In the genomic region with DNA sequence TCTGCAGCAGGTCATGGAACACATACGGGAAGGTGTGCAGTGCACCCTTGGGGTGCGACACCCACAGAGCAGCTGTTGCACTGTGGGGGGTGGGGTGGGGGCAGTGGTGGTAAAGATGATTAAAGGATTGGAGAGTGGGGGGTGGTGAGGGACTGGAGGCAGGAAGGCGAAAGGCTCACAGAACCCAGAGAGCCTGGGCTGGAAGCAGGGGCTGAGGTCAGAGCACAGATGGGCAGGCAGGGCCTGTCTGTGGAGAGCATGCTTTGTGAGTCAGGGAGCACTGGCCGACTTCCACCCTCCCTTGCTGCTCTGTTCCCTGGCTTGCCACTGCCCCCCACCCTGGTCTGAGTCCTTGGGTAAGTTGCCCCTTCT, we compare ENCODE assay signal across 9 mouse cellular contexts. TPM values are rescaled to one million over a fixed set of nuclear protein-coding genes. Genes with fewer than 3 reads are reported as not detected.
DNase-seq lines count a peak whose midpoint lies in the region; ATAC-seq and TF ChIP-seq lines count a peak whose summit lies in the region.
"Had no signal": no experiment of that assay in that cellular context is flagged by ENCODE, and none has a peak within 500 bp of the region (broad histone marks: within the 10 kb centered on the region; RNA-seq: fewer than 3 reads in every experiment).

No protein-coding gene starts in this region.

- no peaks in the 10 kb centered on the region for H3K36me3 ChIP-seq in lung, embryonic 15.5 days
- no peaks in the 10 kb centered on the region for H3K36me3 ChIP-seq in forebrain, embryonic 16.5 days (ENCODE audit: control insufficient read depth, insufficient read depth)
- H3K36me3 ChIP-seq in hindbrain, postnatal 0 days (ENCODE audit: insufficient read depth, low read length), result no peaks in the 10 kb centered on the region
- H3K36me3 ChIP-seq in neural tube, embryonic 13.5 days, result no peaks in the 10 kb centered on the region

- ATAC-seq in lung, embryonic 15.5 days (ENCODE audit: borderline replicate concordance, extremely low read depth, low FRiP score, low TSS enrichment), result no peak
- no peak for ATAC-seq in forebrain, embryonic 16.5 days
- ATAC-seq in hindbrain, postnatal 0 days, result no peak
- no peak for ATAC-seq in neural tube, embryonic 13.5 days (ENCODE audit: low read depth)

- no peak overlapping the region for H3K27ac ChIP-seq in lung, embryonic 15.5 days
- H3K27ac ChIP-seq in forebrain, embryonic 16.5 days (ENCODE audit: low read length), result no peak overlapping the region
- peak overlapping the region; percentile 20; the same call in 1 of the 2 replicates for H3K27ac ChIP-seq in hindbrain, postnatal 0 days
- H3K27ac ChIP-seq in neural tube, embryonic 13.5 days (replicated peaks), result peak overlapping the region; percentile 99; the same call in 1 of the 2 replicates
- H3K27ac ChIP-seq: macrophage had no signal

- 22% methylated on average over 4 of the region's 4 CpGs for WGBS in lung, embryonic 15.5 days
- 36% methylated on average over 4 of the region's 4 CpGs for WGBS in forebrain, embryonic 16.5 days
- WGBS in hindbrain, postnatal 0 days, result 24% methylated on average over 4 of the region's 4 CpGs
- WGBS in neural tube, embryonic 13.5 days, result 25% methylated on average over 4 of the region's 4 CpGs

- H3K4me3 ChIP-seq in lung, embryonic 15.5 days, result no peak overlapping the region
- H3K4me3 ChIP-seq in forebrain, embryonic 16.5 days (replicated peaks; ENCODE audit: low read length), result no peak overlapping the region
- H3K4me3 ChIP-seq in hindbrain, postnatal 0 days (ENCODE audit: low read length), result no peak overlapping the region; the same call in 1 of the 2 replicates
- H3K4me3 ChIP-seq in neural tube, embryonic 13.5 days, result peak overlapping the region; percentile 85

- DNase-seq in lung, postnatal 14 days, result no peak
- peak; percentile 72 to 77 for DNase-seq in adrenal gland, postnatal 36 days
- DNase-seq in hindbrain, postnatal 0 days (ENCODE audit: low spot score), result no peak
- DNase-seq in layer of hippocampus, adult 9-10 months (ENCODE audit: low spot score), result no peak
- no peak for DNase-seq in right cerebral cortex, postnatal 14 days

- H3K27me3 ChIP-seq in lung, embryonic 15.5 days, result no peaks in the 10 kb centered on the region
- no peaks in the 10 kb centered on the region for H3K27me3 ChIP-seq in forebrain, embryonic 16.5 days (replicated peaks; ENCODE audit: control insufficient read depth, insufficient read depth, low read length)
- H3K27me3 ChIP-seq in hindbrain, postnatal 0 days (ENCODE audit: insufficient read depth, low read length), result no peaks in the 10 kb centered on the region
- peaks cover 8% of the 10 kb centered on the region for H3K27me3 ChIP-seq in neural tube, embryonic 13.5 days

- no peak overlapping the region; the same call in 1 of the 2 replicates for H3K9ac ChIP-seq in lung, embryonic 15.5 days
- H3K9ac ChIP-seq in forebrain, embryonic 16.5 days (replicated peaks; ENCODE audit: low read depth, low read length), result peak overlapping the region; percentile 31; the same call in 1 of the 2 replicates
- H3K9ac ChIP-seq in hindbrain, postnatal 0 days (replicated peaks; ENCODE audit: low read length), result peak overlapping the region; percentile 40
- H3K9ac ChIP-seq in neural tube, embryonic 13.5 days, result peak overlapping the region; percentile 88

- peaks cover 78% of the 10 kb centered on the region for H3K4me1 ChIP-seq in lung, embryonic 15.5 days
- H3K4me1 ChIP-seq in forebrain, embryonic 16.5 days (replicated peaks; ENCODE audit: control insufficient read depth, insufficient read depth, low read length), result peaks cover 72% of the 10 kb centered on the region
- H3K4me1 ChIP-seq in hindbrain, postnatal 0 days (ENCODE audit: insufficient read depth, low read length), result peaks cover 57% of the 10 kb centered on the region
- H3K4me1 ChIP-seq in neural tube, embryonic 13.5 days (replicated peaks), result peaks cover 87% of the 10 kb centered on the region

- peak overlapping the region; percentile 93; the same call in 1 of the 2 replicates for H3K4me2 ChIP-seq in lung, embryonic 15.5 days
- H3K4me2 ChIP-seq in forebrain, embryonic 16.5 days (ENCODE audit: low read length), result peak overlapping the region; percentile 17; the same call in 1 of the 2 replicates
- peak overlapping the region; percentile 93 for H3K4me2 ChIP-seq in hindbrain, postnatal 0 days (ENCODE audit: low read depth, low read length)
- peak overlapping the region; percentile 97 for H3K4me2 ChIP-seq in neural tube, embryonic 13.5 days

- no peaks in the 10 kb centered on the region for H3K9me3 ChIP-seq in lung, embryonic 15.5 days
- no peaks in the 10 kb centered on the region for H3K9me3 ChIP-seq in forebrain, embryonic 16.5 days (ENCODE audit: control insufficient read depth, low read length)
- H3K9me3 ChIP-seq in hindbrain, postnatal 0 days (ENCODE audit: low read length), result no peaks in the 10 kb centered on the region
- no peaks in the 10 kb centered on the region for H3K9me3 ChIP-seq in neural tube, embryonic 13.5 days

- no peak for TF ChIP-seq CTCF in hindbrain, postnatal 0 days (IDR thresholded peaks at IDR 0.05; ENCODE audit: low read depth)

RNA-seq across cellular contexts. Expression of a gene that starts 3.2 kb away (rescaled TPM):
- 16.7 and 20.4 TPM in 2 replicates for polyA plus RNA-seq in lung, embryonic 15.5 days (2015; fragmentation: Nextera tagmentation; extraction: Ambion mirVana)
- 10 to 100 TPM; 85.1 to 99.4 TPM for total RNA-seq in adrenal gland, postnatal 36 days (2021)
- 25.1 and 28.3 TPM in 2 replicates for polyA plus RNA-seq in forebrain, embryonic 16.5 days (2015; fragmentation: Nextera tagmentation; extraction: Ambion mirVana)
- 44.0 and 50.3 TPM in 2 replicates for total RNA-seq in hindbrain, postnatal 0 days (2014; rRNA removed)
- polyA plus RNA-seq in hindbrain, postnatal 0 days (2015; fragmentation: Nextera tagmentation; extraction: Ambion mirVana), result 13.4 and 19.2 TPM in 2 replicates
- polyA plus RNA-seq in neural tube, embryonic 13.5 days (2015; fragmentation: Nextera tagmentation; extraction: Ambion mirVana), result 15.9 and 19.4 TPM in 2 replicates

Comparison
In these comparisons a context has a peak if more than half of its experiments do, and no peak if none do; other contexts are left out.
1. H3K27ac ChIP-seq: peak in hindbrain, postnatal 0 days (single experiment) and neural tube, embryonic 13.5 days (single experiment); none in lung, embryonic 15.5 days (single experiment) and forebrain, embryonic 16.5 days (single experiment).
2. H3K4me2 ChIP-seq: peak in every context shown above with its lines; median percentile 97 in neural tube, embryonic 13.5 days; 93 in lung, embryonic 15.5 days; 93 in hindbrain, postnatal 0 days; 17 in forebrain, embryonic 16.5 days.
3. DNase-seq: peak in adrenal gland, postnatal 36 days (2 of 2); none in lung, postnatal 14 days (single experiment), hindbrain, postnatal 0 days (single experiment), layer of hippocampus, adult 9-10 months (single experiment) and right cerebral cortex, postnatal 14 days (single experiment).